Mouse (Mus musculus): Measurements from ENCODE around the gene Abhd4. TPM values are rescaled to one million over a fixed set of nuclear protein-coding genes. Genes with fewer than 3 reads are reported as not detected.

Abhd4 gene
- polyA plus RNA-seq, 1 experiment from 2014 or later = 39.9 TPM

- DNase-seq (ENCODE audit: low spot score) = no peak
- Histone ChIP-seq H3K36me3 (replicated peaks) (peaks cover 20% of the 10 kb centered on the region), H3K4me3 (no peak overlapping the region), H3K27me3 (replicated peaks; ENCODE audit: low read depth, poor library complexity, severe bottlenecking) (no peaks in the 10 kb centered on the region), H3K4me1 (no peaks in the 10 kb centered on the region), H3K9me3 (no peaks in the 10 kb centered on the region), H3K27ac (replicated peaks) (no peak overlapping the region)
- WGBS = 92% methylated on average over 3 of the region's 3 CpGs
These were observed 16.4 kb downstream of the Abhd4 start for GRCm38 (mm10) chr14:54270413-54270812.

- 87% methylated on average over 3 of the region's 3 CpGs for WGBS
- Histone ChIP-seq H3K4me1 (no peaks in the 10 kb centered on the region), H3K36me3 (replicated peaks) (peaks cover 17% of the 10 kb centered on the region), H3K9me3 (no peaks in the 10 kb centered on the region), H3K27ac (replicated peaks) (no peak overlapping the region), H3K27me3 (replicated peaks; ENCODE audit: low read depth, poor library complexity, severe bottlenecking) (no peaks in the 10 kb centered on the region), H3K4me3 (no peak overlapping the region)
- no peak for DNase-seq (ENCODE audit: low spot score)
These were observed 18.1 kb downstream of the Abhd4 start for GRCm38 (mm10) chr14:54271976-54272606.

- Histone ChIP-seq H3K4me3 (no peak overlapping the region), H3K4me1 (no peaks in the 10 kb centered on the region), H3K9me3 (no peaks in the 10 kb centered on the region), H3K36me3 (replicated peaks) (peaks cover 11% of the 10 kb centered on the region), H3K27me3 (replicated peaks; ENCODE audit: low read depth, poor library complexity, severe bottlenecking) (no peaks in the 10 kb centered on the region), H3K27ac (replicated peaks) (no peak overlapping the region)
- WGBS = 87% methylated on average over 3 of the region's 3 CpGs
- no peak for DNase-seq (ENCODE audit: low spot score)
These were observed 18.7 kb downstream of the Abhd4 start for GRCm38 (mm10) chr14:54272696-54273095.

GRCm38 (mm10) chr14:54276446-54276845, 22.5 kb downstream of the Abhd4 start:
- H3K9me3 ChIP-seq = no peaks in the 10 kb centered on the region
- no peak overlapping the region for H3K4me3 ChIP-seq
- H3K27ac ChIP-seq (replicated peaks) = no peak overlapping the region
- H3K36me3 ChIP-seq (replicated peaks) = no peaks in the 10 kb centered on the region
- H3K4me1 ChIP-seq = no peaks in the 10 kb centered on the region
- 92% methylated on average over 2 of the region's 2 CpGs for WGBS
- no peaks in the 10 kb centered on the region for H3K27me3 ChIP-seq (replicated peaks; ENCODE audit: low read depth, poor library complexity, severe bottlenecking)
- DNase-seq (ENCODE audit: low spot score) = no peak

GRCm38 (mm10) chr14:54284839-54285238, 30.9 kb downstream of the Abhd4 start, which contains the start of gene Olfr49:
Gene Olfr49, minus strand, starts transcription at chr14:54284939.
- WGBS = 70% methylated on average over 1 of the region's 1 CpGs
- no peaks in the 10 kb centered on the region for H3K4me1 ChIP-seq
- H3K4me3 ChIP-seq = no peak within 1 kb of the TSS
- H3K27ac ChIP-seq (replicated peaks) = no peak within 1 kb of the TSS
- H3K9me3 ChIP-seq = no peaks in the 10 kb centered on the region
- DNase-seq (ENCODE audit: low spot score) = no peak
- H3K27me3 ChIP-seq (replicated peaks; ENCODE audit: low read depth, poor library complexity, severe bottlenecking) = no peaks in the 10 kb centered on the region
- H3K36me3 ChIP-seq (replicated peaks) = no peaks in the 10 kb centered on the region

GRCm38 (mm10) chr14:54300136-54300535, 46.1 kb downstream of the Abhd4 start:
- H3K4me1 ChIP-seq = no peaks in the 10 kb centered on the region
- H3K36me3 ChIP-seq (replicated peaks) = no peaks in the 10 kb centered on the region
- peaks cover 9% of the 10 kb centered on the region for H3K27me3 ChIP-seq (replicated peaks; ENCODE audit: low read depth, poor library complexity, severe bottlenecking)
- DNase-seq (ENCODE audit: low spot score) = no peak
- H3K4me3 ChIP-seq = no peak overlapping the region
- WGBS = 83% methylated on average over 5 of the region's 5 CpGs
- no peak overlapping the region for H3K27ac ChIP-seq (replicated peaks)
- peaks cover 6% of the 10 kb centered on the region; the same call in 1 of the 2 replicates for H3K9me3 ChIP-seq

GRCm38 (mm10) chr14:54300676-54301075, 46.7 kb downstream of the Abhd4 start:
- Histone ChIP-seq H3K4me1 (no peaks in the 10 kb centered on the region), H3K36me3 (replicated peaks) (no peaks in the 10 kb centered on the region), H3K9me3 (peaks cover 6% of the 10 kb centered on the region; the same call in 1 of the 2 replicates), H3K27ac (replicated peaks) (no peak overlapping the region), H3K4me3 (no peak overlapping the region), H3K27me3 (replicated peaks; ENCODE audit: low read depth, poor library complexity, severe bottlenecking) (peaks cover 9% of the 10 kb centered on the region)
- no peak for DNase-seq (ENCODE audit: low spot score)
- 85% methylated on average over 3 of the region's 3 CpGs for WGBS

GRCm38 (mm10) chr14:54311763-54312162, 57.8 kb downstream of the Abhd4 start:
- WGBS = 25% methylated on average over 3 of the region's 3 CpGs
- Histone ChIP-seq H3K27ac (replicated peaks) (no peak overlapping the region), H3K27me3 (replicated peaks; ENCODE audit: low read depth, poor library complexity, severe bottlenecking) (no peaks in the 10 kb centered on the region), H3K9me3 (no peaks in the 10 kb centered on the region), H3K4me3 (no peak overlapping the region), H3K4me1 (no peaks in the 10 kb centered on the region), H3K36me3 (replicated peaks) (no peaks in the 10 kb centered on the region)
- no peak for DNase-seq (ENCODE audit: low spot score)

Other genes with a start within 250 kb of the Abhd4 start
- 229 and 238 TPM in 2 replicates for gene Dad1, start 84 bp upstream of the Abhd4 start, polyA plus RNA-seq (2016; fragmentation: Nextera tagmentation; extraction: Ambion mirVana)
- not detected in 2 replicates for gene Olfr49, start 30.8 kb downstream of the Abhd4 start, polyA plus RNA-seq (2016; fragmentation: Nextera tagmentation; extraction: Ambion mirVana)
- gene Oxa1l, start 106.6 kb downstream of the Abhd4 start, polyA plus RNA-seq (2016; fragmentation: Nextera tagmentation; extraction: Ambion mirVana) = 49.1 and 51.5 TPM in 2 replicates
- 3.6 and 4.2 TPM in 2 replicates for gene Slc7a7, start 163.6 kb downstream of the Abhd4 start, polyA plus RNA-seq (2016; fragmentation: Nextera tagmentation; extraction: Ambion mirVana)
- 201 and 207 TPM in 2 replicates for gene Mrpl52, start 172.7 kb downstream of the Abhd4 start, polyA plus RNA-seq (2016; fragmentation: Nextera tagmentation; extraction: Ambion mirVana)
- gene Mmp14, start 177.4 kb downstream of the Abhd4 start, polyA plus RNA-seq (2016; fragmentation: Nextera tagmentation; extraction: Ambion mirVana) = 62.7 and 69.5 TPM in 2 replicates
- 23.2 and 23.4 TPM in 2 replicates for gene Lrp10, start 209.9 kb downstream of the Abhd4 start, polyA plus RNA-seq (2016; fragmentation: Nextera tagmentation; extraction: Ambion mirVana)
- gene Rem2, start 221.9 kb downstream of the Abhd4 start, polyA plus RNA-seq (2016; fragmentation: Nextera tagmentation; extraction: Ambion mirVana) = 9.1 and 9.9 TPM in 2 replicates

All from embryonic facial prominence, embryonic 10.5 days (tissue).